Mouse (Mus musculus) brain, embryonic 14.5 days (tissue): ENCODE data around the gene Cela1.

Experiments used
- CTCF ChIP-seq: fragments of 200-500 bp; IDR thresholded peaks from 2 replicates; pipeline ENCODE4 v1.5.1; 2012; ENCODE audit warnings: inconsistent platforms, mild to moderate bottlenecking, moderate library complexity, borderline replicate concordance; ENCODE audit not compliant: insufficient read depth, insufficient read length; ENCODE audit errors: extremely low read depth
- POLR2A ChIP-seq: fragments of 200-500 bp; IDR thresholded peaks from 2 replicates; pipeline ENCODE4 v1.6.1; 2012; ENCODE audit warnings: mild to moderate bottlenecking, inconsistent platforms, borderline replicate concordance; ENCODE audit not compliant: poor library complexity, insufficient read depth, insufficient read length, severe bottlenecking; ENCODE audit errors: extremely low read depth

DNA sequence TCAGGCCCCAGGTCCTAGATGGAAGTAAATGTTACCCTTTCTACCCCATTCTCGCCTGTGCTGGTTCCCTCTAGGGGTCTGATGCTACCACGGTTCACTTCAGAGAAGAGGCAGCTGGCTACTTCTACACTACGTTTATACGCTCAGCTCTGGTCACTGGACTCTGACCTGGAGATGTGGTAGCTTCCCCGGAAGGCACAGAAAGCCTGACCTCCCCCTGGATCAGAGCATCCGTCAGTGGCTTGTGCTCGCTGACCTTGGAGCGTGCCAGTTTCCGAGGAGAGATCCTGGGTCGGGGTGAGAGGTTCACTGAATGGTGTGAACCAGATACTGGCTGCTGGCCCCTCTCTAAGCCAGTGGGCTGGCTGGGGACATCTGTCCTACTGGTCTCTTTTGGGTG, 10.4 kb upstream of the Cela1 start:
- TF ChIP-seq CTCF (no peak), POLR2A (no peak)
